Mouse (Mus musculus) heart, embryonic 15.5 days (tissue): ENCODE data around the gene Olfr24. TPM values are rescaled to one million over a fixed set of nuclear protein-coding genes. Genes with fewer than 3 reads are reported as not detected.

Experiments
- polyA plus RNA-seq: library from polyadenylated mRNA; unstranded; fragments of >200 nt; fragmentation: Nextera tagmentation; extraction: Ambion mirVana; gene quantifications from 2 replicates; pipeline ENCODE4 v1.2.1, GENCODE M21; 2015

The Olfr24 gene
- polyA plus RNA-seq, 1 experiment from 2014 or later = not detected

Other genes starting within 250 kb of the Olfr24 start
- gene Muc16, start 89.5 kb downstream of the Olfr24 start, polyA plus RNA-seq = 1.1 and 1.8 TPM in 2 replicates
- gene Olfr828, start 55.5 kb upstream of the Olfr24 start, polyA plus RNA-seq = not detected in 2 replicates
- gene Olfr829, start 90.9 kb upstream of the Olfr24 start, polyA plus RNA-seq = not detected in 2 replicates
- gene Olfr830, start 110.7 kb upstream of the Olfr24 start, polyA plus RNA-seq = not detected in 2 replicates
- not detected in 2 replicates for gene Olfr832, start 173.1 kb upstream of the Olfr24 start, polyA plus RNA-seq
- gene Olfr834, start 224.0 kb upstream of the Olfr24 start, polyA plus RNA-seq = not detected in 2 replicates